Mouse (Mus musculus) embryonic stem cell, embryonic (primary cell): ENCODE results near the gene Phex.

Source experiments
- CTCF ChIA-PET, 4 experiments: fragments of 300-600 bp in 2 of 4; fragments of 350-600 bp in 2 of 4; sonication (Branson Sonifier 250); formaldehyde crosslinking; loops; one replicate each; lab custom pipeline; 2022; ENCODE audit warnings: inconsistent platforms in 2 of 4; lab: Charles Lee
- POLR2A ChIA-PET, 4 experiments: fragments of 300-600 bp in 2 of 4; fragments of 350-600 bp in 2 of 4; sonication (Branson Sonifier 250); formaldehyde crosslinking; loops; one replicate each; lab custom pipeline; 2022; ENCODE audit warnings: antibody characterized with exemption in 4 of 4, inconsistent platforms in 1 of 4; lab: Charles Lee

Phex gene

DNA sequence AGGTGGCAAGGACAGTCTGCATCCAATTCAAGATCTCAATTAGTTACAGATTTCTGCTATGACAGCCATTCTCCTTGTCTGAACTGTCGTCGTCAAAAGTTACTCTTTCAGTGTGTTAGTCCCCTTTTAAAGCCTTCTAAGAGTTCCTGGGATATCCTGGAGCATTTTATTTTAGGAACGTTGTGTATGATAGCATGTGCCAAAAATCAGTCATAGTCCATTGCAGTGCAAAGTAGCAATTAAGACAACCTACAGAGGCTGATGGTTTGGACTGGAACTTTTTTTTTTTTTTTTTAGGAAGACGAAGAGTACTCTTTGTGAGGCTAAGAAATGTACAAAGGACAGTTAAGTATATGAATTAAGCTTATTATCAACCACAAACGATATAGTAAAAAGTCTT, at the start of gene Phex:
Phex (minus strand) TSS at position 101 of the 400 bp plus-strand sequence.
- ChIA-PET CTCF (no interaction called here), POLR2A (no interaction called here)

DNA sequence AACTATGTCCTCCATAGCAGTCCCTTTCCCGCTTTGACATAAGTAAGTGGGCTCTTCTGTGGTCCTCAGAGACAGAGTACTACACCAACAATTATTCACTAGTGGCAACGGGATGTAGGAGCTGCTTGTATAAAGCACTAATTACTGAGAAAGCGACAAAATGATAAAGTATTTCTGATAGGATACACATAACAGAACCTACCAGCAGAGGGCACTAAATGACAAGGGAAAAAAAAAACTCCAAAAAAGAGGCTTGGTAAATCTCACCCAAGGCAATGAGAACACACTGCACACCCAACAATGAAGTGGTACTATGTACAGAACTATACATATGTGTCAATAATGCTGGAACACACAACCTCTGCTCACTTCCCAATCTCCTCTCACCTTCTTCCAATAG, 47.6 kb upstream of the Phex start:
- POLR2A ChIA-PET = interaction anchor here in 1 of 4 experiments (0.6 kb wide), 1 partner anchor 136 kb away, joined by 5 read pairs; the partner anchor contains the start of gene Mbtps2
- CTCF ChIA-PET = interaction anchor here in 2 of 4 experiments (0.7 to 0.9 kb wide), 2 partner anchors 101 kb away, joined by 3 read pairs; no protein-coding TSS in a partner anchor

DNA sequence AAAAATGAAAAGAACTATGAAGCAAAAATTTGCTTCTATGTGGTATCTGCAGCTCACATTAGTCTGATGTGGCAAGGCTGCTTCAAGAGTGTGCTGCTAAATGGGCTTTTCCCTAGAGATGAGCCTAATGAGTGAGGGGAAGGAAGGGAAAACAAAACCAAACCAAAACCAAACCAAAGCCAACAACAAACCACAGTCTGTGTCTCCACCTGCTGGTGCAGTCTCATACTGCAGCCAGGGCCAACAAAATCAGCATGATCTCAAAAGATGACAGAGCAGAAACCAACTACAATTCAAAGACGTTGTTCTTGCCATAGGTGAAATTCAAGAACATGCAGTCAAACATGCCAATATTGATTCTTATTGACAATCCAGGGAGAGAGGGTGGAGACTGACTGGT, 39.3 kb upstream of the Phex start:
- ChIA-PET POLR2A (no interaction called here), CTCF (interaction anchor here in 3 of 4 experiments (0.6 to 1.0 kb wide), 4 partner anchors 11 to 559 kb away, joined by 3 to 4 read pairs (median 3); no protein-coding TSS in a partner anchor)

DNA sequence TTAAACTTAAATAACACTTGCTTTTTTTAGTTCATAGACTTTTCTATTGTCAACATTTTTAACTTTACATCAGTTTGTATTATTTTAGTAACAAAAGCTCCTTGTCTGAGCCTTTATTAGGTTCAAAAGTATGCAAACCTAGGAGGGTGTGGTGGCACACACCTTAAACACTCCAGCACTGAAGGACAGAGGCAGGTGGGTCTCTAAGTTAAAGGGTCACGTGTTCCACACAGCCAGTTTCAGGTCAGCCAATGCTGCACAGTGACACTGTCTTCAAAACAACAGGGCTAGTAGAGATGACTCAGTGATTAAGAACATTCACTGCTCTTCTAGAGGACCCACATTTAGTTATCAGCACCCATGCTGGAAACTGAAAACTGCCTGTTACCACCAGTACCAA, 33.9 kb upstream of the Phex start:
- ChIA-PET CTCF (no interaction called here), POLR2A (no interaction called here)

DNA sequence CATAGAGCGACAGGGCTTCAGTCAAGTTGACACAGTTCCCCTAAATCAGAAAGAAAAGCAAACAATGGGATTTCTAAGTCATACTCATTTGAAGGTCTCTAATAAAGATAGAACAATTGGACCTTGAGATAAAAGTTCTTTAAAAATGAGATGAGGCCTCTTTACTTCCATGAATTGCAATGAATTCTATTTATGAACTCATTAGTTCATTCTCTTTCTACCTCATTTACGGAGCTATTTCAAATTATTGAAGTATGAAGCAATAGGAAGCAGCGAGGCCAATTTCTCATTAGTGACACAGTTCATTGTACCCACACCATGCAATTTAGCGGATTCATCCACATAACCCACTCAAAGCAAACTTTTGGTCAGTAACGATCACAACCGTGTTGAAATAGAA, 32.3 kb upstream of the Phex start:
- ChIA-PET CTCF (no interaction called here), POLR2A (no interaction called here)

DNA sequence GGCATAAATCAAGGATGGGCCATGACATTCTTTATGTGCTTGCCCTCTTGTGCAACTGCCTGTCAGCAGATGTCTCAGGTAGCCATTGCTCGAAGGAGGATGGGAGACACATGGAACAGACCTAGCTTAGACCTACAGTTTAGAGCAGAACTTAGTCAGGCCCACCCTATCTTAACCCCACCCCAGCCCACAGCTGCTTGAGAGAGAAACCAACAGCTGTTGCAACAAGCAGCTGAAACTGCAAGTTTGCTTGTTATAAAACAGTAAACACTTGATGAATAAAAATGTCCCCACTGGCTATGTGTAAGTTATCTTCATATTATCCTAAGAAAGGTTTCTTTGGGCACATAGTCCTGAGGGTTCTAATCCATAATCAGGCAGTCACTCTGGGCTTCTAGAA, 19.7 kb upstream of the Phex start:
- CTCF ChIA-PET = interaction anchor here in 1 of 4 experiments (0.5 kb wide), 1 partner anchor 20 kb away, joined by 4 read pairs; no protein-coding TSS in a partner anchor
- POLR2A ChIA-PET = no interaction called here

DNA sequence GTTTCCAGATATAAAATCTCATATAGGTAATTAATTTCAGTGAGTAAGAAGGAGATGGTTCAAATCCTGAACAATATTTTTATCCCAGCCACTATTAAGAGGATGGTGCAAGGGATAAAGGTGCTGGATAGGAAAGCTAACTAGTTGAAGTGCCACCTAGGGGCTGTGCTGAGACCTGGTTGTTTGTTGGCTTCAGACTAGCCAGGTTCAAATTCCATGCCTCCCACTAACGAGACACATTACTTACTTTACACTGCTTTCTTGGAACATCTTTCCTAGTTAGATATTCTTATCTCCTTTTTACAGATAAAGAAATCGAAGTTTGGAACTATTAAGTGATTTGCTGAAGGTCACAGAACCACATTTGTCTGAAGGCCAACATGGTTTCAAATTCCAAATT, 4.3 kb upstream of the Phex start:
- ChIA-PET CTCF (interaction anchor here in 1 of 4 experiments (1.0 kb wide), 1 partner anchor 12 kb away, joined by 3 read pairs; no protein-coding TSS in a partner anchor), POLR2A (interaction anchor here in 1 of 4 experiments (0.6 kb wide), 1 partner anchor 179 kb away, joined by 3 read pairs; the partner anchor contains the start of gene Mbtps2)

DNA sequence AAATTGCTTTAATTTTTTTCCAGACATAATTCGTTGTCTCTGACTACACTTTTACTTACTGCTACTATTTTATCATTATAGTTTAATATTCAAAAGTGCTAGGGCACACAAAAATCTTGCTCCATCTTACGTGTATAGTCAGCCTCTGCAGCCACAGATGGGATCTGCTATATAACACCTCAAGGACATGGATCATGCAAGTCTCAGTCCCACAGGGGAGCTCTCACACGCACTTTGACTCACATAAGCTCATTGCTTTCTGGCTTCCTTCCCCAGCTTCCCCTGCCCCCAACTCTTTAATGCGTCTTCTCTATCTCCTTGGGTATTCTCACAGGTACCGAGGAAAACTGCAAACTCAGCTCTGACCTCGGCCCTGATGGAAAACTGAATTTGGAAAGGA, 10.2 kb downstream of the Phex start:
- POLR2A ChIA-PET = no interaction called here
- CTCF ChIA-PET = no interaction called here

DNA sequence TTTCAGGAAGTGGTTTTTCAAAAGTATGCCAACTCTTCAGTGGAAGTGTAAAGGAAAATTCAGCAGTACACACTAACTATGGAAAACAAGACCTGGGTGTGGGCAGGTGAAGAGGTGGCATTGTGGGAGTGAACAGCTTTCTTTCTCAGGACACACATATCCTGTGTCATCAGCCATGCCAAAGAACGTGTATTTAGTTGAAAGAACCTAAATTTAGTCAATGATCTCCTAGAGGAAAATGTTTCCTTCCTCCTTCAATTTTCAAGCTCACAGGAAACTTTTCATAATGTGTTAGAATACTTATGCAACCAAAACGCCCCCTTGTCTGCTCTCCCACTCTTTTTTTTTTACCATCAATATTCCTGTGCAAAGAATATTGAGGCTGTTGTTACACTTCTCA, 23.9 kb downstream of the Phex start:
- ChIA-PET CTCF (no interaction called here), POLR2A (no interaction called here)

DNA sequence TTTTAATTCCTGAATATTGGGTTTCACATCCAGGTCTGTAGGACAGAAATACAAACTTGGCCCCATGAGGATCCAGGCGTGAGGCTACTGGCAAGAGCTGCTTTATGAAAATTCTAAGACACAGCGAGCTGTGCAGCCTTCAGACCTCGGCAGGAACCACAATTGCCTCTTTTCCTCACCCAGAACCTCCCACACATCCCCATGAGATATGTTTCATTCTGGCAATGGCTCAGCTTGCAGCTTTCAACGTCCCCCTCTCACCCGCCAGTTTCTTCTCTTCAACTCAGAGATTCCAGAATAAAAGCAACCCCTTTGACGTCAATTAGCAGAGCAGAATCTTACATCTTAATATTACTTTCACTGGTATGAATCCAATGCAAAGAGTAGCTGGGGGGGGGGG, 25.0 kb downstream of the Phex start:
- ChIA-PET CTCF (no interaction called here), POLR2A (no interaction called here)

DNA sequence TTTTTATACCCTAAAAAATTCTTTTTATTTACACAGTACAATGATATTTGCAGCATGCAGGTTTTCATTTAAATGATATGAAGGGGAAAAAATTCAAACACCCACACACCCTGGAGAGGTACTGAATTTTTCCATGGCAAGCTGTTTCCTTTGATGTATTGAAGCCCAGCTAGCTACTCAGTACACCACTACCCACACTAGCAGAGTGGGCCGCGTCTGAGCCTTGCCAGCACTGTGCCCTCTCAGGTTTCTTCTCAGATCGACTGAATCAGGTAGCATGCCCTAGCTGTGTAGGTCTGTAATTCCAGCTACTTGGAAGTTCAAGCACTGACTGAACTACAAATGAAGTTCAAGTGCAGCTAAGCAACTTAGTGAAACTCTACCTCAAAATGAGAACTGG, 26.7 kb downstream of the Phex start:
- POLR2A ChIA-PET = no interaction called here
- CTCF ChIA-PET = no interaction called here

DNA sequence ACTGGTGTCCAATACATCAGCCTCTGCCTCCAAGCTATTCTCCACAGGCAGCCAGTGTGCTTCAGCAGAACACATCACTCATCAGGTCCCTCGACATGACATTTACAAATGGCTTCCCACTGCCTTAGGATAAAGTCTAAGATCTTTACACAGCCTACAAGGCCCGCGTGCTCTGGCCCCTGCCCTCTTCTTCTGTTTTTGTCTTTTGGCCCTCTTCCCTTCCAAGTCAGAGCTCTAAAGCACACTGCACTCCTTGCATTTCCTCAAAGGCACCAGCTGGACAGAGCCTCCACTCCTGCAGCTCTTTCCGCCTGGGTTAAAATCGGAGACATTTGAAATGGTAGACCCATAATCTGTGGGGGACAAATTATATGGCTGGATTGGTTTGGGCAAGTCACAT, 28.1 kb downstream of the Phex start:
- POLR2A ChIA-PET = no interaction called here
- CTCF ChIA-PET = no interaction called here

DNA sequence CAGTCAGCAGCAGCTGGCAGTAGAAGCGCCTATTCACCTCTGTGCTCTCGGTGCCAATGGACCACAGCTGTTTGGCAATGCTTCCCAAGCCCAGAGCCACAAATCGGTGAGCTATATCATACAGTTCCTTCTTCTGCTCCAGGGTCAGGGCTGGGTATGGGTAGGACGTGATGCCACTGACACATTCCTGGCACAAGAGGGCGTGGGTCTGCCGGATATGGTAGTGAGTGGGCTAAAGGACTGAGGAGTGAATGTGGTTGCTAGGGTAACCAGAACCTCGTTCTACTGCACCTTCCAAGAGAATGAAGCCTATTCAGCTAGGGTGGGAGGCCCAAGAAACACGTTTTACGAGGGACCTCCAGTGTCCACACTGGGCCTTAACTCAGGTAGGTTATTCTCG, 36.3 kb downstream of the Phex start:
- POLR2A ChIA-PET = interaction anchor here in 1 of 4 experiments (1.1 kb wide), 1 partner anchor 63 kb away, joined by 5 read pairs; no protein-coding TSS in a partner anchor
- CTCF ChIA-PET = no interaction called here

DNA sequence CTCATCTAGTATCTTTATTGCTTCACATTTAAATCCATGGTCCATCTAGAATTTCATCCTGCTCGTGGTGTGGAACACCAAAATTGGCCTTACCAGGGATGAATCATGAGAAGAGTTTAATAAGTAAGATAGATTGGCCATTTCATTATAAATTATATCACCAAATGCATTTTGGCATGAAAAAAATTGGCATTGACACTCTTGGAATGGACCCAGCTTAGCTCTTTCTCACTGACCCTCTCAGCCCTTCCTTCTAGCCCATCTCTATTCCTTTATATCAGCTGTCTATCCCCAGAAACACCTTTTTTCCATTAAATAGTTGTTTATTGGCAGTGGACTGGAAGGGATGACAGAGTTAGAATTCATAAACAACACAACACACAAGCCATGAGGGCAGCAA, 37.7 kb downstream of the Phex start:
- ChIA-PET POLR2A (no interaction called here), CTCF (interaction anchor here in 1 of 4 experiments (0.6 kb wide), 1 partner anchor 16 kb away, joined by 3 read pairs; no protein-coding TSS in a partner anchor)

DNA sequence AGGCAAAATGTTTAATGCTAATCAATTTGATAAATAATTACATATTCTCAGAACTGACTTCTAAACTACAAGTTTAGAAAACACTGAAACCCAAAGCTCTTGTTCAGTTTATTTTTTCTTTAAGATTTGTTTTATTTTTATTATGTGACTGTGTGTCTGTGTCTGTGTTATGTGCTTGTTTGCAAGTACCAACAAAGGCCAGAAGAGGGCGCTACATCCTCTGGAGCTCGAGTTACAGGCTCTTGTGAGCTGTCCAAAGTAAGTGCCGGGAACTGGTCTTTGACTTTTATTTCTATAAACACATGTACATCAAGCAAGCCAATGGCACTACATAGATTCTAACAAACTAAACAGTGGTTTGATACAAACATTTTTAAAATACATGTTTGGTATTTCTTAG, 41.2 kb downstream of the Phex start:
- POLR2A ChIA-PET = no interaction called here
- CTCF ChIA-PET = interaction anchor here in 1 of 4 experiments (0.8 kb wide), 1 partner anchor 52 kb away, joined by 3 read pairs; no protein-coding TSS in a partner anchor

DNA sequence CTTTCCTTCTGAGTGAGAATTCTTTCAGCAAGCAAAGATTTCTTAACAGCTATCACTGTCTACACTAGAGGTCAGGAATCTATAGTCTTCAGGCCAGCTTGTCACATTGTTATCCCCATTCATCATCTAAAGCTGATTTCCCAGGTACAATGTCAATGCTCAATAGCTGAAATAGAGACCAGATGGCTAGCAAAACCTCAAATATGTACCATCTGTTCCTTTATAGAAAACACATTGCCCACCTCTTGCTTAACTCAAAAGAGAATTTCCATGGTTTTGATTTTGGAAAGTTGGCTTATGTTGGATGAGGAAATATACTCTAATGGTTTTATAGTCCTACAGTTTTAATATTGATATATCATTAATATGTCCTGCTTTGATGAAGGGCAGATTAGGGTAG, 45.9 kb downstream of the Phex start:
- POLR2A ChIA-PET = no interaction called here
- CTCF ChIA-PET = no interaction called here

DNA sequence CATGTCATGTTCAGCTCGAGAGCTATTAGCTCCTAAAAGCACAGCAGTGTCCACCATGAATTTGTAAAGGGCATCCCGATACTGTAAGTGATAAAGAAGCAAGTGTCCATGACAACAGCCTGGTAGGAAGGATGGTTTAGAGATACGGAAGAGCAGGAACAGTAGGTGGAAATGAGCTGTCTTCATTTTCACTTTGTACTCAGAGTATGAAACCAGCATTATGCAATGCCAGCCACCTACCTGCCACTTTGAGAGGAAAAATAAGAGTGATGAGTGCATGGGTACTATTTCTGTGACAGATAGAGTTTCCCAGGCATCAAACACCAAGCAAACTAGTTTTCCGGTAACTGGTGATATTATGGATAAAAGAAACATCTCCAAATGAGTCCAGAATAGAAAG, 59.6 kb downstream of the Phex start:
- CTCF ChIA-PET = interaction anchor here in 1 of 4 experiments (0.5 kb wide), 1 partner anchor 48 kb away, joined by 3 read pairs; no protein-coding TSS in a partner anchor
- POLR2A ChIA-PET = no interaction called here

DNA sequence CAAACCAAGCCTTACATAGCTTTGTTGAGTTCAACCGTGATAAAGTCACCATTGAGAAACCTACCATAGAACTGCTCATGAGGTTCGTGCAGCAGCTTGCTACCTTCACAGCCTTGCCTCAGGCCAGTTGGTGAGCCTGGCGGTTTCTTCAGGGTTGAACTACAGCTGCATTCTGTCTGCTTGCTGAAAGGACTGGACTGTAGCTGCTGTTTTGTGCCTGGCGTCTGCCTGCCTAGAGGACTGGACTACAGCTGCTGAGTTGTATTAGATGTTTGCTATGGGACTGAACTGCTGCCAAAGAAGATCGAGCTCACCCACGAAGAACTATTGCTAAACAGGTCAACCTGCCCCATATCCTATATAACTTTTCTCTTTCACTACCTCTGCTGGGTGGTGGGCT, 68.9 kb downstream of the Phex start:
- ChIA-PET POLR2A (no interaction called here), CTCF (no interaction called here)

DNA sequence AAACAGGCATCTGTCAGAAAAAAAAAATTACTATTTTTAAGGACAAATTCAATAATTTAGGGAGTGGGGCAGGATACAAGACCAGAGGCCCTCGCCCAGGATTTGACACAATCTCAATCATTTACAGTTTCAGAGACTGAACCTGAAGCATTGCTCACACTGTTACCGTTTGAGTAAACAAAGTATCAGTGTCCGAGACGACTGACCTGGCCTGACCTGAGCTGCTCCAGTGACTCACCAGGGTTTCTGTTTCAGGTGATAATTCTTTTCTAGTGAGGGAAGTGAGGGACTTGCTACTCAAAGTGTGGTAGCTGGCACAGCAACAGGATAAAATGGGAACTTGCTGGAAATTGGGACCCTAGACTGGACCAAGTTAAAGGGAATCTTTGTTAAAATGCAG, 80.4 kb downstream of the Phex start:
- CTCF ChIA-PET = interaction anchor here in 1 of 4 experiments (0.6 kb wide), 1 partner anchor 28 kb away, joined by 7 read pairs; no protein-coding TSS in a partner anchor
- POLR2A ChIA-PET = no interaction called here

DNA sequence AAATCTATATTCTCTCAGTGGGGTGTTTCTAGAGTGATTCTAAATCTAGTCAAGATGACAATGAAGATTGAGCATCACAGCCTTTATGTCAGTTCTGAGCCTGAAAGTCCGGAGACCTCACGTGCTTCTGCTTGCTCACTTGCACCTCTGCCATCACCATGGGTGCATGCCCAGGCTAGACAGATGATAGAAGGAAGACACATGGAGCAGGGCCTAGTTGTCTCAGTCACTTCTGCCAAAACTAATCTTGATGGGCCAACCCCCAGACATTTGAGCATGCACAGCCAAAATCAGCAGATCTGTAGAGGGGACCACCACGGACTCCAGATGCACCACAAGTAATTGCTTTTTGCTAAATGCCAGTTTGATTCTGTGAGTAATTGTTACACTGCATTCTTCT, 85.3 kb downstream of the Phex start:
- POLR2A ChIA-PET = no interaction called here
- CTCF ChIA-PET = no interaction called here

DNA sequence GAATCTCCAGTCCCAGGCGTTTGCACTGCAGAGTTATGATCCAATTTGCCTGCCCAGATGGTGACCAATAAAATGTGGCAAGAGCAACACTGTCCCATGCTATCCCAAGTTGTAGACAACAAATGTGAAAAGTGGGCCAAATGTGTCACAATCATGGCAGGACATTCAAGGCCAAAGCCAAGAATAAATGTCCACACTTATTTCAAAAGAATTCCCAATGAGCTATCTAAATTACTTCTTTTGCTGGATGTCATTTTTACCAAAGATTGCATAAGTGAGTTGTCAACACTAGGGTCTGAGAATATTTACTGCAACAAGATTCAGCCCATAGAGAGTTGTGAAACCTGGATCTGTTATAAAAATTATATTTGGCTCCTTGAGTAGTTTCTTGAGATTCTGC, 86.7 kb downstream of the Phex start:
- CTCF ChIA-PET = no interaction called here
- POLR2A ChIA-PET = no interaction called here
